Mouse (Mus musculus) embryonic facial prominence, embryonic 11.5 days (tissue): ENCODE measurements around the gene Olfr522. TPM values are rescaled to one million over a fixed set of nuclear protein-coding genes. Genes with fewer than 3 reads are reported as not detected.
A peak's percentile ranks its signal among the peaks of the same experiment; 100 is the strongest.

Experiments
- ATAC-seq: fragments of 200-750 bp; cut with Nextera tagmentation; replicated peaks from 2 replicates; pipeline ENCODE4 v1.8.0; 2017; ENCODE audit warnings: low read depth; ENCODE audit not compliant: insufficient number of reproducible peaks, low FRiP score, low TSS enrichment
- DNase-seq: peaks from one replicate; pipeline ENCODE4 v3.0.0-alpha.2; 2015; ENCODE audit warnings: low spot score
- H3K27ac ChIP-seq: fragments of 300-500 bp; sonication (generic); replicated peaks from 2 replicates; pipeline ENCODE4 v1.5.1; 2014; ENCODE audit warnings: mild to moderate bottlenecking, low read depth, low read length, control low read depth
- H3K27me3 ChIP-seq: fragments of 300-500 bp; sonication (generic); 2 replicates; pipeline ENCODE4 v1.6.1; 2014; ENCODE audit warnings: mild to moderate bottlenecking, low read length, moderate library complexity, mixed read lengths; ENCODE audit not compliant: control insufficient read depth, insufficient read depth
- H3K36me3 ChIP-seq: fragments of 300-500 bp; sonication (generic); replicated peaks from 2 replicates; pipeline ENCODE4 v1.6.1; 2014; ENCODE audit warnings: low read depth, mild to moderate bottlenecking, low read length, moderate library complexity, mixed read lengths; ENCODE audit not compliant: control insufficient read depth, insufficient read depth
- H3K4me1 ChIP-seq: fragments of 300-500 bp; sonication (generic); 2 replicates; pipeline ENCODE4 v1.6.1; 2014; ENCODE audit warnings: low read length, mixed read lengths; ENCODE audit not compliant: control insufficient read depth, insufficient read depth
- H3K4me2 ChIP-seq: fragments of 300-500 bp; sonication (generic); 2 replicates; pipeline ENCODE4 v1.6.1; 2014; ENCODE audit warnings: low read depth, mild to moderate bottlenecking, control low read depth, low read length, moderate library complexity
- H3K4me3 ChIP-seq: fragments of 300-500 bp; sonication (generic); 2 replicates; pipeline ENCODE4 v1.5.1; 2014; ENCODE audit warnings: low read depth, low read length, control low read depth
- H3K9ac ChIP-seq: fragments of 300-500 bp; sonication (generic); replicated peaks from 2 replicates; pipeline ENCODE4 v1.6.1; 2014; ENCODE audit warnings: mild to moderate bottlenecking, control low read depth, low read length
- H3K9me3 ChIP-seq: fragments of 300-500 bp; sonication (generic); replicated peaks from 2 replicates; pipeline ENCODE4 v1.6.1; 2016; ENCODE audit warnings: mild to moderate bottlenecking, low read length, inconsistent platforms, mixed read lengths; ENCODE audit not compliant: control insufficient read depth
- WGBS: fragments of 180-500 bp; shearing (Covaris S2); extraction: QIAGEN DNeasy Blood & Tissue Kit; methylation state at CpG from one replicate; pipeline ENCODE4 v1.1.7; 2014; 5-methylcytosine and 5-hydroxymethylcytosine counted together
- polyA plus RNA-seq: library from polyadenylated mRNA; unstranded; fragments of >200 nt; fragmentation: Nextera tagmentation; extraction: Ambion mirVana; gene quantifications from 2 replicates; pipeline ENCODE4 v1.2.1, GENCODE M21; 2014

Olfr522 gene
- polyA plus RNA-seq, 1 experiment from 2014 or later: not detected

DNA sequence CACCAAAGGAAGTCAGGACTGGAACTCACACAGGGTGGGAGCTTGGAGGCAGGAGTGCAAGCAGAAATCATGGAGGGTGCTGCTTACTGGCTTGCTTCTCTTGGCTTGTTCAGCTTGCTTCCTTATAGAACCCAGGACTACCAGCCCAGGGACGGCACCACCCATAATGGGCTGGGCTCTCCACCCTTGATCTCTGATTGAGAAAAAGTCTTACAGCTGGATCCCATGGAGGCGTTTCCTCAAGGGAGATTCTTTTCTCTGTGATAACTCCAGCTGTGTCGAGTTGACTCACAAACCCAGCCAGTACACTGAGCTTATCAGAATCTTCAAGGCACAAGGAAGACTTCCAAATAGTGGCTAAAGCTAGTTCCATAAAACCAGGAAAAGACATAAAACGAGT, 41.8 kb downstream of the Olfr522 start:
- no peaks in the 10 kb centered on the region for H3K36me3 ChIP-seq
- no peak overlapping the region for H3K9ac ChIP-seq
- H3K4me2 ChIP-seq: no peak overlapping the region
- no peaks in the 10 kb centered on the region for H3K4me1 ChIP-seq
- no peak overlapping the region for H3K4me3 ChIP-seq
- no peak for ATAC-seq
- WGBS: 40% methylated on average over 4 of the region's 4 CpGs
- no peak overlapping the region for H3K27ac ChIP-seq
- no peaks in the 10 kb centered on the region for H3K27me3 ChIP-seq
- H3K9me3 ChIP-seq: no peaks in the 10 kb centered on the region
- DNase-seq: no peak

DNA sequence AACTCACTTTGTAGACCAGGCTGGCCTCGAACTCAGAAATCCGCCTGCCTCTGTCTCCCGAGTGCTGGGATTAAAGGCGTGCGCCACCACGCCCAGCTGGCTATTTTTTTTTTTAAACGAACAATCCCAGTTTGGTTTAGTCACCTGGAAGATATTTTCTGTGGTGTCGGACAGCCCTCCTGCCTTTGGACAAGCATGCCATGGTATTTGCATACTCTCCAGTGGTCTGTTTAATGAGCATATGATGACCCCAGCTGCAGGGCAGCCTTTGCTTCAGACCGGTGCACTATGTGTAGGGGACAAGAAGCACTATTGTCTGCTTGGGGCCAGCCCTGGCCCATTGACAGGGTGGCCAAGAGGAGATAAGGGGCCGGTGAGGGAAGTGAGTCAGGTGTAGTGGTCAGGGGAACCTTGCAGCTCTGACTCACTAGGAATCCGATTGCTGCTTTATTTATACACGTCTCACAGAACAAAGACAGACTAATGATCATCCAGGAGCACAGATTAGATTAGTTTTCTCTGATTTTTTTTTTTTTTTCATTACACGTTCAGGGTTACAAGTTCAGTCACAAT, 43.1 kb downstream of the Olfr522 start:
- no peak overlapping the region for H3K9ac ChIP-seq
- no peaks in the 10 kb centered on the region for H3K9me3 ChIP-seq
- 70% methylated on average over 13 of the region's 13 CpGs for WGBS
- H3K4me1 ChIP-seq: no peaks in the 10 kb centered on the region
- H3K4me2 ChIP-seq: no peak overlapping the region
- H3K27me3 ChIP-seq: no peaks in the 10 kb centered on the region
- no peaks in the 10 kb centered on the region for H3K36me3 ChIP-seq
- DNase-seq (no peak), ATAC-seq (no peak)
- no peak overlapping the region for H3K27ac ChIP-seq
- H3K4me3 ChIP-seq: no peak overlapping the region

GRCm38 (mm10) chr7:140120484-140120883, 44.1 kb downstream of the Olfr522 start:
- H3K27me3 ChIP-seq: no peaks in the 10 kb centered on the region
- no peak overlapping the region for H3K9ac ChIP-seq
- 85% methylated on average over 2 of the region's 2 CpGs for WGBS
- no peaks in the 10 kb centered on the region for H3K9me3 ChIP-seq
- H3K4me3 ChIP-seq: no peak overlapping the region
- no peak overlapping the region for H3K4me2 ChIP-seq
- no peaks in the 10 kb centered on the region for H3K4me1 ChIP-seq
- H3K36me3 ChIP-seq: no peaks in the 10 kb centered on the region
- ATAC-seq (no peak), DNase-seq (no peak)
- H3K27ac ChIP-seq: no peak overlapping the region

- peak within 1 kb of the TSS; percentile 74 for H3K9ac ChIP-seq
- H3K4me2 ChIP-seq: peak within 1 kb of the TSS; percentile 67
- peak; percentile 89 for DNase-seq
- H3K9me3 ChIP-seq: no peaks in the 10 kb centered on the region
- peak within 1 kb of the TSS; percentile 57 for H3K4me3 ChIP-seq
- H3K36me3 ChIP-seq: no peaks in the 10 kb centered on the region
- peak; percentile 94 for ATAC-seq
- 4% methylated on average over 28 of the region's 28 CpGs for WGBS
- no peaks in the 10 kb centered on the region for H3K4me1 ChIP-seq
- peak within 1 kb of the TSS; percentile 36 for H3K27ac ChIP-seq
- no peaks in the 10 kb centered on the region for H3K27me3 ChIP-seq
Observed at GRCm38 (mm10) chr7:140116329-140117054, 48.1 kb downstream of the Olfr522 start, which contains the start of gene Echs1. Gene Echs1, minus strand, starts transcription at chr7:140116476.

- DNase-seq: peak; percentile 59
Observed at GRCm38 (mm10) chr7:140115583-140116328, 48.8 kb downstream of the Olfr522 start, which contains the start of gene Paox. Gene Paox, plus strand, starts transcription at chr7:140115799.

GRCm38 (mm10) chr7:140111943-140112342, 52.6 kb downstream of the Olfr522 start:
- no peak for DNase-seq
- no peaks in the 10 kb centered on the region for H3K9me3 ChIP-seq
- H3K4me3 ChIP-seq: no peak overlapping the region
- H3K27ac ChIP-seq: no peak overlapping the region
- H3K9ac ChIP-seq: no peak overlapping the region
- H3K4me2 ChIP-seq: no peak overlapping the region
- H3K36me3 ChIP-seq: peaks cover 10% of the 10 kb centered on the region
- H3K27me3 ChIP-seq: no peaks in the 10 kb centered on the region
- WGBS: 70% methylated on average over 3 of the region's 3 CpGs
- H3K4me1 ChIP-seq: no peaks in the 10 kb centered on the region
- no peak for ATAC-seq

More at GRCm38 (mm10) chr7:140115583-140116328, 48.8 kb downstream of the Olfr522 start, which contains the start of gene Paox:
- no peaks in the 10 kb centered on the region for H3K4me1 ChIP-seq
- peak; percentile 61; the same call in 1 of the 2 replicates for ATAC-seq
- H3K9ac ChIP-seq: peak within 1 kb of the TSS; percentile 74
- peak within 1 kb of the TSS; percentile 67 for H3K4me2 ChIP-seq
- H3K27ac ChIP-seq: peak within 1 kb of the TSS; percentile 36
- H3K9me3 ChIP-seq: no peaks in the 10 kb centered on the region
- no peaks in the 10 kb centered on the region for H3K27me3 ChIP-seq
- peaks cover 2% of the 10 kb centered on the region; the same call in 1 of the 2 replicates for H3K36me3 ChIP-seq
- 3% methylated on average over 23 of the region's 23 CpGs for WGBS
- H3K4me3 ChIP-seq: peak within 1 kb of the TSS; percentile 57
